Mouse (Mus musculus) erythroid progenitor cell, adult 5-6 weeks (primary cell): Measurements from ENCODE around the gene Hnrnpf. TPM values are rescaled to one million over a fixed set of nuclear protein-coding genes. Genes with fewer than 3 reads are reported as not detected.

Source experiments
- ATAC-seq: replicated peaks from 2 replicates; pipeline ENCODE4 v1.8.0; 2016; ENCODE audit warnings: moderate number of reproducible peaks, mild to moderate bottlenecking, moderate TSS enrichment, inconsistent platforms; ENCODE audit not compliant: poor library complexity, low FRiP score, severe bottlenecking
- total RNA-seq, 2 experiments: library from RNA; stranded (forward) in 1 of 2; stranded (reverse) in 1 of 2; fragments of 150-400 nt in 1 of 2; fragments of 186-747, 209-891 nt in 1 of 2; gene quantifications; 2 replicates each; pipeline versions ENCODE4 v1.2.3 to v1.2.4; 2015 to 2017; ENCODE audit warnings: low replicate concordance in 2 of 2

Gene Hnrnpf
- total RNA-seq, 2 experiments from 2014 or later: 407 to 524 TPM

- peak; percentile 88 for ATAC-seq
Measured at GRCm38 (mm10) chr6:117888642-117889096, 11.5 kb upstream of the Hnrnpf start.

DNA sequence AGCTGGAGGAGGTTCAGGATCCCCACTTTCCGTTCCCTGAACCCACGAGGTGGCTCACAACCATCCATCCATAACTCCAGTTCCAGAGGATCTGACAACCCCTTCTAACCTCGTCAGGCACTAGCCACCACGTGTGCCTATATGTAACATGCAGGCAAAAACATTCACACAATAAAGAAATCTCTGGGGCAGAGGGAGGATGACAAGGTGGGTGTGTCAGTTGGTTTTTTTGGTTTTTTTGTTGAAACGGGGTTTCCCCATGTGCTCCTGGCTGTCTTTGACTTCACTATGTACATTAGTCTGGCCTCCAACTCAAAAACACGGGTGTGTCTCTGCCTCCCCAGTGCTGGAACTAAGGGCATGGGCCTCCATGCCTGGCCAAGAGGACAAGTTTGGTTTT, 9.9 kb upstream of the Hnrnpf start:
- ATAC-seq: no peak

DNA sequence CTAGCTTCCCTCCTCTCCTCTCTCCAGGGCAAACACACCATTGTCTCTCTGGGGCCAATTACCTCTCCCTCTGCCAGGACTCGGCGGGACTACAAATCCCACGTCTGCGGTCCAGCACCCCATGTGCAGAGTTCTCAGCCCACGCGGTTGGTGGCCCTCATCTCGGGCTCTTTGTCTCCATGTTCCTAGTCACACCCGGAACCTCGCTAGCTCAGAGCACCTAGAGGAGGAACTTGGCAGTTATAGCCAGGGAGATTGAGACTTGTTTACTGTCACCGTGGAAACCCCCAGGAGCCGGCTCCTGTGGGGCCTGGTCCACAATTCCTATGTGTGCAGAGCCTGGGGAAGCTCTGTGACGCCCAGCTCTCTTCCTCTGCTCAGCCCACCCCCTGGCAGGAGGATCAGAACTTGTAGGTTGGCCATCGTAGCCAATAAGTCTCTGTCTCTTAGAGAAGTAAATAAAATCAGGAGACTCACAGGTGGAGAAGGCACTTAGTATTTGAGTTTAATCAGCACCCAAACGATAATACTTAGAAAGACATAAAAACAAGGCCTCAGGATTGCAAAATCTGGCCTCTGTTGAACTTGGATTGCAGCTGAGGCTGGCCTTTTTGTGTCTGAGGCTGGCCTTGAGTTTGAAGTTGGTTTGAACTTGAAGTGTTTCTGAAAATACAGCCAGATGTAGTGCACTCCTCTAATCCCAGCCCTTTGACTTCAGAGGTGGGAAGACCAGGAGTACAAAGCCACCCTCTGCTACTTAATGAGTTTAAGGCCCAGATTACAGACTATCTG, 8.6 kb upstream of the Hnrnpf start:
- no peak for ATAC-seq

DNA sequence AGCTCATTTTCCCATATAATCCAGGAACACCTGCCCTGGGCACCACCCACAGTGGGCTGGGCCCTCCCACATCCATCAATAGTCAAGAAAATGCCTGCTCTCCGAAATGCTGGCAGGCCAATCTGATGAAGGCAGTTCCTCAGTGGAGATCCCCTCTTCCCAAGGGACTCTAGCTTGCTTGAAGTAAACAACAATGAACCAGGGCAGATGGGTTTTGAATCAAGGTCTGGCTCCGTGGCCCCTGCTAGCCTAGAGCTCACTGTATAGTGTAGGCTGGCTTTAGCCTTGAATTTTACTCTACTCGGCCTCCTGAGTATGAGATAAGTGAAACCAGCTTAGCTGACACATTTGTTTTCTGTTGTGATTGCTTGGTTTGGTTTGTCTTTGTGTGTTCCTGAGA, 7.7 kb upstream of the Hnrnpf start:
- no peak for ATAC-seq

DNA sequence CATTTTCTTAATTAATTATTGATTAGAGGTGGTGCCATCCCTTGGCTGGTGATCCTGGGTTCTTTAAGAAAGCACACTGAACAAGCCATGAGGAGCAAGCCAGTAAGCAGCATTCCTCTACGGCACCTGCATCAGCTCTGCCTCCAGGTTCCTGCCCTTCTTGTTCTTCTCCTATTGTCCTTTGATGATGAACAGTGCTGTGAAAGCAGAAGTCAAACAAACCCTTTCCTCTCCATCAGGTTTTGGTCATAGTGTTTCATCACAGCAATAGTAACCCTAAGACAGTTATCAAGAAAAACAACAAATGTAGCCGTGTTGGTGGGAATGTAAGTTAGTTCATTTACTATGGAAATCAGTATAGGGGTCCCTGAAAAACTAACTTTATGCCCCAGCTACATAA, 6.7 kb upstream of the Hnrnpf start:
- ATAC-seq: no peak

DNA sequence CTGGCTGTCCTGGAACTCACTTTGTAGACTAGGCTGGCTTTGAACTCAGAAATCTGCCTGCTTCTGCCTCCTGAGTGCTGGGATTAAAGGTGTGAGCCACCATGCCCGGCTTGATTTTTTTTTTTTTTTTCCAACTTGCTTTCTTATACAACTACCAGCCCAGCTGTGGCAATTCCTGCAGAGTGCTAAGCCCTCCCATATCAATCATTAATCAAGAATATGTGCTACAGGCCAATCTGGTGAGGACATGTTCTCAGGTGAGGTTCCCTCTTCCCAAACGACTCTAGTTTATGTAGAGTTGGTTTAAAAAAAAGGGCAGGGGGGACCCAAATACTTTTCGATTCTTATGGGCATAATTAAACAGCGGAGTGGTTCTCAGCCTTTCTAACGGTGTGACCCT, 2.3 kb upstream of the Hnrnpf start:
- no peak for ATAC-seq

GRCm38 (mm10) chr6:117901510-117902402, 1.6 kb downstream of the Hnrnpf start:
- no peak for ATAC-seq

- no peak for ATAC-seq
Measured at GRCm38 (mm10) chr6:117902556-117902955, 2.4 kb downstream of the Hnrnpf start.

- no peak for ATAC-seq
Measured at GRCm38 (mm10) chr6:117903836-117904235, 3.7 kb downstream of the Hnrnpf start.

GRCm38 (mm10) chr6:117905260-117905930, 5.3 kb downstream of the Hnrnpf start:
- no peak for ATAC-seq

DNA sequence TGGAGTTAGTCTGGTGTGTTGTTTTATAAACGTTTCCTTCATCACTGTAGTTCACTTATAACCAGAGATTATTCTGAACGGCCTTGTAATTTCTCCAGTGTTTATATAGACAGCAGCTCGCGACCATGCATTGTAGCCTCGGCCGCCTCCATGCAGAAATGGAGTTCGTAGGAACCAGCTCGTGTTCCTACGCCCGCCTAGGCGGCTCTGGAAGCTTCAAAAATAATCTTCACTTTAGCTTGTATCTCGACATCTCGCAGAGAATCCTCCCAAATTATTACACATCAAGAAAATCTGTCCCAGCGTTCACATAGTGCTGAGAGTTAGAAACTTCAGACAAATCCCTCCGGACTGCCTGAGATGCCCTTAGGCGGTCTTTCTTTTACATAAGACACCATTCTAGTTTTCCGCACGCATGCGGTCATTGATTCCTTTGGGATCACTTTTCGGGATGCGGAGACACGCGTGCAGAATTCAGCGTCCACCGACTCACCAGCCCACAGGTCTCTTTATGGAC, 5.9 kb downstream of the Hnrnpf start:
- no peak for ATAC-seq

- ATAC-seq: peak; percentile 86
Measured at GRCm38 (mm10) chr6:117906590-117907271, 6.6 kb downstream of the Hnrnpf start.

- ATAC-seq: peak; percentile 69
Measured at GRCm38 (mm10) chr6:117907301-117907978, 7.3 kb downstream of the Hnrnpf start.

- ATAC-seq: peak; percentile 11; the same call in 1 of the 2 replicates
Measured at GRCm38 (mm10) chr6:117907979-117908355, 7.8 kb downstream of the Hnrnpf start.

DNA sequence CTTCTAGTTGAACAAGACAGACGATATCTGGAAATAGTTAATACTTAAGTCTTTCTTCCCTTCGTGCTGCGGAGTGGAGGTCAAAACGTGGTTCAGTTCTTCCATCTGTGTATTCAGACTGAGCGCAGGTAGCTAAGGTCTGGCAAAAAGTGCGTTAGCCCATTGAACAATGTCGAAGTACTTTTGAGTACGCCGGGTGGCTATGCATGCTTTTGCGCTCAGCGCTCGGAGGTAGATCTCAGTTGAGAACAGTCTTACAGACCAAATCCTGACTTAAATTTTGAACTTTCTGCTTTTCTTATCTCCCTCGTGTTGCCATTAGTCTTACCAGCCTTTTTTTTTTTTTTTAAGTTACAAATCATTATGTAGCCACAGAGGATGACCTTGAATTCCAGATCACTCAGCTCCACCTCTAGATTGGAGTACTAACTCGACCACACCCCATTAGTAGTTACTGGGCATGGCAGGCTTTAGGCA, 8.3 kb downstream of the Hnrnpf start:
- ATAC-seq: peak; percentile 62

GRCm38 (mm10) chr6:117910120-117910661, 10.1 kb downstream of the Hnrnpf start:
- no peak for ATAC-seq

DNA sequence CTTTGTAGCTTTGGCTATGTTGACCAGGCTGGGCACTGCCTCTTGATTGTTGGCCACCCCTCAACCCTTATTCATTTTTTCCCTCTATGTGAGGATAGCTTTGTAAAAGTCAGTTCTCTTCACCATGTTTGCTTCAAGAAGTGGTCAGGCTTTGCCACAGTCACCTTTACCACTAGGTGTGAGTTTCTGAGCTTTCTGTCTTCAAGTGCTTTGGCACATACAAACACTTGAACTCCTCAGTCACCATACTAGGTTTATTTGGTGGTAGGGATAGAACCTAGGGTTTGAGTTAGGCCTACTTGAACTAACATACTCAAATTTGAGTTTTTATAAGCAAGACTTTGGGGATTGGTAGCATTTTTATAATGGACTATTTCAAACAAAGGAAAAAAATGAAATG, 14.4 kb downstream of the Hnrnpf start:
- ATAC-seq: no peak

- no peak for ATAC-seq
Measured at GRCm38 (mm10) chr6:117916205-117916736, 16.1 kb downstream of the Hnrnpf start.
